Comparison of ENCODE assay signal across 15 mouse cellular contexts in genomic region chr19:20405015-20405414, GRCm38 (mm10). TPM values are rescaled to one million over a fixed set of nuclear protein-coding genes. Genes with fewer than 3 reads are reported as not detected.
DNase-seq lines count a peak whose midpoint lies in the region; ATAC-seq lines count a peak whose summit lies in the region.
"Had no signal": no experiment of that assay in that cellular context is flagged by ENCODE, and none has a peak within 500 bp of the region (broad histone marks: within the 10 kb centered on the region; RNA-seq: fewer than 3 reads in every experiment).

No protein-coding gene starts in this region.

- ATAC-seq in hindbrain, embryonic 11.5 days (ENCODE audit: low FRiP score) = no peak
- ATAC-seq: intestine, postnatal 0 days had no signal

- H3K4me3 ChIP-seq in hindbrain, embryonic 11.5 days (ENCODE audit: low read depth, low read length) = no peak overlapping the region
- H3K4me3 ChIP-seq: erythroblast, embryonic 14.5 days; heart, embryonic 10.5 days had no signal

- H3K27ac ChIP-seq in hindbrain, embryonic 11.5 days (ENCODE audit: low read depth, low read length) = no peak overlapping the region
- H3K27ac ChIP-seq: heart, embryonic 10.5 days; macrophage had no signal

- intact Hi-C loops in left cerebral cortex, postnatal 10 days (cut with DNase I) = no loop called here

- WGBS in hindbrain, embryonic 11.5 days = 74% methylated on average over 4 of the region's 4 CpGs

- no peaks in the 10 kb centered on the region for H3K9me3 ChIP-seq in hindbrain, embryonic 11.5 days (ENCODE audit: control insufficient read depth, low read length)
- H3K9me3 ChIP-seq: heart, embryonic 10.5 days had no signal

- H3K36me3 ChIP-seq in hindbrain, embryonic 11.5 days (ENCODE audit: control insufficient read depth, insufficient read depth, low read length) = no peaks in the 10 kb centered on the region
- H3K36me3 ChIP-seq: heart, embryonic 10.5 days had no signal

- H3K27me3 ChIP-seq in hindbrain, embryonic 11.5 days (ENCODE audit: control insufficient read depth, insufficient read depth, low read length) = no peaks in the 10 kb centered on the region
- H3K27me3 ChIP-seq: CH12.LX had no signal

- no peak overlapping the region for H3K4me2 ChIP-seq in hindbrain, embryonic 11.5 days (replicated peaks; ENCODE audit: low read depth, low read length)

- H3K4me1 ChIP-seq in hindbrain, embryonic 11.5 days (replicated peaks; ENCODE audit: control insufficient read depth, insufficient read depth, low read length) = no peaks in the 10 kb centered on the region
- H3K4me1 ChIP-seq: heart, embryonic 10.5 days had no signal

- no peak overlapping the region for H3K9ac ChIP-seq in hindbrain, embryonic 11.5 days (ENCODE audit: low read depth, low read length)

- DNase-seq in left cerebral cortex, adult 11 months (ENCODE audit: low spot score) = peak; percentile 37
- DNase-seq in left cerebral cortex, postnatal 10 days (ENCODE audit: extremely low spot score in 1 of 2, low spot score in 2 of 2) = no peak
- DNase-seq in 3T3-L1 (ENCODE audit: low read depth, low spot score) = peak; percentile 69
- DNase-seq in brain, adult 2 months (ENCODE audit: low read depth, low spot score) = peak; percentile 90
- peak; percentile 17 for DNase-seq in layer of hippocampus, adult 9-10 months (ENCODE audit: low spot score)
- DNase-seq in c-Kit-positive CD71-positive TER-119-positive erythroid progenitor cells, embryonic 14.5 days (ENCODE audit: low spot score) = no peak
- no peak for DNase-seq in hindbrain, embryonic 11.5 days (ENCODE audit: low spot score)
- DNase-seq: adrenal gland, postnatal 25 days; heart, postnatal 4 days; thymus, postnatal 25 days had no signal

RNA-seq across cellular contexts. Expression of gene Anxa1, which starts 14.3 kb away (rescaled TPM):
- 1 to 10 TPM; 2.5 to 3.2 TPM for total RNA-seq in left cerebral cortex, postnatal 10 days (2021)
- polyA plus RNA-seq in hindbrain, embryonic 11.5 days (2014; fragmentation: Nextera tagmentation; extraction: Ambion mirVana) = 4.5 and 7.8 TPM in 2 replicates
- polyA plus RNA-seq: erythroblast, embryonic 14.5 days had no signal

Comparison
In these comparisons a context has a peak if more than half of its experiments do, and no peak if none do; other contexts are left out.
1. DNase-seq: peak in left cerebral cortex, adult 11 months (single experiment), 3T3-L1 (single experiment), brain, adult 2 months (single experiment) and layer of hippocampus, adult 9-10 months (single experiment); none in left cerebral cortex, postnatal 10 days (0 of 2), c-Kit-positive CD71-positive TER-119-positive erythroid progenitor cells, embryonic 14.5 days (single experiment) and hindbrain, embryonic 11.5 days (single experiment).